Mouse (Mus musculus) urinary bladder, postnatal 36 days (tissue): ENCODE data around the gene Mrps5.
A peak's percentile ranks its signal among the peaks of the same experiment; 100 is the strongest.

ENCODE experiments used
- DNase-seq, 2 experiments: peaks; one replicate each; pipeline ENCODE4 v3.0.0; 2022; ENCODE audit warnings: low spot score in 2 of 2, mixed read lengths in 1 of 2

Gene Mrps5

DNA sequence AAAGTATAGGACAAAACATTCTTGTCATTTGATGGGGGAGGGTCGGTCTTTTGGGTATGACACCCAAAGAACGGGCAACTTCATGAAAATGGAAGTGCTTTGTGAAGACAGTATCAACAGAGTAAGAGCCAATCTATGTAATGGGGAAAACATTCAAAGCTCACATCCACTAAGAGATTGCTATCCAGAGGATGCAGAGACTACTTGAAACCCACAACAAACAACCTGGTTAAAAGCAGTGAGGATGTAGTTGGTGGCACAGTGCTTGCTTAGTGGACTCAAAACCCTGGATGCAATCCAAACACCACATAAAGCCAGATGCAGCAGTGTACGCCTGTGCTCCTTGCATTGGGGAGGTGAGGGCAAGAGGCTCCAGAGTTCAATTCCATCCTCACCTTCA lies 32.3 kb downstream of the Mrps5 start:
- no peak for DNase-seq

DNA sequence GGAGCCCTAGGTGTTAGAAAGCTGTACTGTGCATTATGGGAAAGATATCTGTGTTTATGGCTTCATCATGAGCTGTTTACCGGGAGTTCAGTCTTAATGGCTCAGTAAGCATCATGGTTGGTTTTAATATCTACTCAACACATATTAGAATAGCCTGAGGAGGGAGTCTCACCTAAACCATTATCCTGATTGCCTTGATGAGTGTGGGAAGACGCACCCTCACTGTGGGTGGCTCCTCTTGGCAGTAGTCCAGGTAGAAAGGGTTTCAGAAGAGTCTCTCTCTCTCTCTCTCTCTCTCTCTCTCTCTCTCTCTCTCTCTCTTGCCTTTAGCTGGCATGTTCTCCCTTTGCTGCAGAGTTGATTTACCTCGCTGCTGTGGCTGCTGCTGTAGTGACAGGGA lies 35.0 kb downstream of the Mrps5 start:
- no peak for DNase-seq

- no peak for DNase-seq
These were observed 37.8 kb downstream of the Mrps5 start for GRCm38 (mm10) chr2:127624786-127625185.

DNA sequence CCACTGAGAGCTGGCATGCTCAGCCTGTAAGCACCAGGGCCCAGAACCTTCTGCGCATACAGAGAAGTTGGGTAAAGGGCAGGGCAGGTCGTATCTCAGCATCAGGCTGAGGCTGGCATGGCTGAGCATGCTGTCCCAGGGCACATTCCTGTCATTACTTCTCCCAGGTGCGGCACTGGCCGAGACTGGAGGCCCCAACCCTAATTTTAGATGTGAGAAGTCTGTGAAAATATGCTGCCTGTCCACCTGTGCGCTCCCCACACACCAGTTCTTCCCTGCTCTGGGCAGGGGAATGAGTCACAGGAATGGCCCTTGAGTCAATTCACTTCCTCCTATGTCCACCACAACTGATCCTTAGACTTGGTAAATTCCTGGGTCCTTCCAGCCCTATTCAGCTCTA lies 38.6 kb downstream of the Mrps5 start:
- peak; percentile 65 to 75 for DNase-seq

DNA sequence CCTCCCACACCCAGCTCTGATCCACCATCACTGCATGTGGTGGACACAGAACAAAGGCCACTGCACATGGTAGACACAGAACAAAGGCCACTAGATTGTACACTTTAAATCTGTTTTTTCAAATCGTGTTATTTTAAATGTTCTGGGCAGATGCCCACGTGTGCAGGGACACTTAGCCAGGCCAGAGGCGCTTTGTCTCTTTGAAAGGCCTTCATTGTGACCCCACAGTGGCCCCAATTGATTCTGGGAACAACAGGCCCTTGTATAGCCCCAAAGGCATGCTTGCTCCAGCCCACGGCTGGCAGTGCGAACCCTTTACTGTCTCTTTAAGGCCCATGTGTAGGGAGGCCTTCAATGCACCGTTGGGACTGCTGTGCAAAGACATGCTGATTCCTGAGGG lies 40.3 kb downstream of the Mrps5 start:
- DNase-seq: no peak

GRCm38 (mm10) chr2:127627990-127628570 lies 41.1 kb downstream of the Mrps5 start:
- DNase-seq: no peak

GRCm38 (mm10) chr2:127632601-127633000 lies 45.6 kb downstream of the Mrps5 start:
- no peak for DNase-seq

GRCm38 (mm10) chr2:127635581-127635980 lies 48.6 kb downstream of the Mrps5 start:
- DNase-seq: no peak

GRCm38 (mm10) chr2:127638973-127639372 lies 52.0 kb downstream of the Mrps5 start:
- DNase-seq: no peak

GRCm38 (mm10) chr2:127643728-127644704 lies 57.0 kb downstream of the Mrps5 start:
- peak in 1 of 2 experiments; percentile 69 for DNase-seq

DNA sequence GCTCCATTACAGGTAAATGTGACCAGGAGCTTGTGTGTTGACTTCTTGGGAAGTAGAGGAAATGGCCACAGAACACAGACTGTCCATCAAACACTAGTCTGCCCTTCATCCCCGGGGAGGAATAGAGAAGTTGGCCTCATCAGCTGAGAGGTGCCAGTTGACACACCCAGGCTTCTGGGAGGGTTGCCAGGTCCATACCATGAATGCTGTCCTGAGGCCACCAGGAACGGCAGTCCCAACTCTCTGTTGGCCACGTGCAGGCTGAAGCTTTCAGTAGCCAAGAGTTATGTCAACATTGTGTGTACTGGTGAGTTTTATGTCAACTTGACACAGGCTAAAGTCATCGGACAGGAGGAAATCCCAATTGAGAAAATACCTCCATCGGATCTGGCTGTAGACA lies 59.9 kb downstream of the Mrps5 start:
- DNase-seq: no peak

GRCm38 (mm10) chr2:127648145-127648544 lies 61.1 kb downstream of the Mrps5 start:
- no peak for DNase-seq

DNA sequence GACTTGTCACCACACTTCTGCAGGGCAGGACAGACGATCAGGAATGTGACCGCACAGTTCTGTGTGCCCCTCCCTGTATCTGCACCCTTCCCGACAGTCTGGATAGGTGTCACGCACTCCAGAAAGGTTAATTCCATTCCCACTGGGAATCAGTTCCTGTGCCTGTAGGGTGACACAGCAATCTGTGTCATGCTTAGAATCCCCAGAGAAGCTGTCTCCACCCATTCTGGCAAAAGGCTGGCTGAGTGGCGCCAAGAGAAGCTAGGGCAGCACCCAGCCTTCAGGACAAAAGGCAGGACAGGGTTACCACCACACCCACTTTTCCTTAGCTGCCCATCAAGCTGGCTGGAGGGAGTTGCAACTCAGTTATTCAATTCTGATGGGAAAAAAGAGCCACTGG lies 62.9 kb downstream of the Mrps5 start:
- DNase-seq: no peak

GRCm38 (mm10) chr2:127651601-127652000 lies 64.6 kb downstream of the Mrps5 start:
- DNase-seq: no peak

GRCm38 (mm10) chr2:127652335-127652734 lies 65.3 kb downstream of the Mrps5 start:
- no peak for DNase-seq

DNA sequence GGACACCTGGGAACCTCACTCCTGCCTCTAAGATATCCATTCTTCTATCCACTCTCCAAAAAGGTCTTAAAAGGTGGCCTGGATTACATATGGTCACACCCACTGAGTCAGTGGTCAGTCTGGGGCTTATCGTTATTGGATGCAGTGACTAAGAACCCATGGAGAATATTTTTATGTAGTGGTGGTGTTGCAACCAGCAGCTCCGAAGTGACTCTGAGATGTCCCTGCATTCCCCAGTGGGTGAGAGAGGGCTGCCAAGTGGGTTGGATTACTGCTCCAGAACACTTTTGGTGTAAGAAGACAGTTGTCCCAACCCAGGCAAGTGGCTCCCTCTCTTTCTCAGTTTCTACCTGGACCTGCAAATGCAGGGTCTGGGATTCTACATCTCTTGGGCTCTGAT lies 65.8 kb downstream of the Mrps5 start:
- no peak for DNase-seq

GRCm38 (mm10) chr2:127654786-127655185 lies 67.8 kb downstream of the Mrps5 start:
- DNase-seq: no peak

GRCm38 (mm10) chr2:127655419-127655818 lies 68.4 kb downstream of the Mrps5 start:
- no peak for DNase-seq

GRCm38 (mm10) chr2:127656086-127656720 lies 69.2 kb downstream of the Mrps5 start, which contains the start of gene Mal:
Gene Mal (minus strand): TSS chr2:127656695.
- DNase-seq: peak; percentile 71 to 74
